Mouse (Mus musculus): Measurements from ENCODE around the gene Dennd2a.

Gene Dennd2a

DNA sequence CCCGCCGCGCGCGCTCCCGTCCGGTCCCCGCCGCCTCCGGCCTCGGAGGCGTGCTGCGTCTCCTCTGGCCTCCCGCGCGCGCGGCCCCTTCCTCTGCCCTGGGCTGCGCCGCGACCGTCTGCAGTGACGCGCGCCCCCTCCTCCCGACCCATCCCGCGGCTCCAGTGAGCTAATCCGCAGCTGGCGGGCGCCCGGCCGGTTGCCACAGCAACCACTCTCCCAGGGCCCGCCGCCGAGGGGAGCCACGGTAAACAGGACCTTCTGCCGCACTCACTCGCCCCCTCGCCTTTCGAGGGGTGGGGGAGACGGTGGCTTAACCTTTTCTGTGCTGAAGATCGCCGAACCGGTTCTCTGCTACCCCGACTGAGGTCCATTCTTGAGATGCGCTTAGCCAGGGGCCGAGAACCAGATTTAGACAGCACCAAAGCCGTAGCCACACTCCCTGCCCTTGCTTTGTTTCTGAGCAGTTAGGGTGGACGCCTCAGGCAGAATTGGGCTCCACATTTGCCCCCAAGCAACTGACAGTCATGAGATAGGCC, at the start of gene Dennd2a:
Gene Dennd2a (minus strand): TSS at position 145 of the 539 bp plus-strand sequence.
- DNase-seq (ENCODE audit: inconsistent age in 2 of 2, low spot score in 1 of 2) = peak; percentile 72 to 86

DNA sequence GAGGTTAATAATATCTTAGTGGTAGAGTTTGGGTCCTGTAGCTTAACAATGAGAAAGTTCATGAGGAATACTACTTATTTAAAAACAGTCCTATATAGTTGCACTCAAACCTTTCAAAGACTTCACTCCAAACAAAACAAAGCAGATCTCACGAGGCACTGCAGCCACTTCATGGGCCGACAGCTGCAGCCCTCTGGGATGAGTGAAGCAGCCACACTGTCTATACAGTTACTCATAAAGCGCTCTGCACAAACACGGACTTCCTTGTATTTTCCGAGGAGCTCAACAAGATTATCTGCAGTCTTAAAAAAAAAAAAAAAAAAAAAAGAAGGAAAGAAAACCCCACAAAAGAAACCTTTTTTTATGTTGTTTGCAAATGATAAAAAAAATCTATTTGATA, 49.7 kb upstream of the Dennd2a start:
- no peak for DNase-seq (ENCODE audit: inconsistent age in 2 of 2, low spot score in 1 of 2)

GRCm38 (mm10) chr6:39606862-39607261, 49.2 kb upstream of the Dennd2a start:
- no peak for DNase-seq (ENCODE audit: inconsistent age in 2 of 2, low spot score in 1 of 2)

- no peak for DNase-seq (ENCODE audit: inconsistent age in 2 of 2, low spot score in 1 of 2)
Observed at GRCm38 (mm10) chr6:39606056-39606455, 48.4 kb upstream of the Dennd2a start.

- no peak for DNase-seq (ENCODE audit: inconsistent age in 2 of 2, low spot score in 1 of 2)
Observed at GRCm38 (mm10) chr6:39604565-39604964, 46.9 kb upstream of the Dennd2a start.

- no peak for DNase-seq (ENCODE audit: inconsistent age in 2 of 2, low spot score in 1 of 2)
Observed at GRCm38 (mm10) chr6:39601828-39602227, 44.2 kb upstream of the Dennd2a start.

- DNase-seq (ENCODE audit: inconsistent age in 2 of 2, low spot score in 1 of 2) = no peak
Observed at GRCm38 (mm10) chr6:39600851-39601250, 43.2 kb upstream of the Dennd2a start.

DNA sequence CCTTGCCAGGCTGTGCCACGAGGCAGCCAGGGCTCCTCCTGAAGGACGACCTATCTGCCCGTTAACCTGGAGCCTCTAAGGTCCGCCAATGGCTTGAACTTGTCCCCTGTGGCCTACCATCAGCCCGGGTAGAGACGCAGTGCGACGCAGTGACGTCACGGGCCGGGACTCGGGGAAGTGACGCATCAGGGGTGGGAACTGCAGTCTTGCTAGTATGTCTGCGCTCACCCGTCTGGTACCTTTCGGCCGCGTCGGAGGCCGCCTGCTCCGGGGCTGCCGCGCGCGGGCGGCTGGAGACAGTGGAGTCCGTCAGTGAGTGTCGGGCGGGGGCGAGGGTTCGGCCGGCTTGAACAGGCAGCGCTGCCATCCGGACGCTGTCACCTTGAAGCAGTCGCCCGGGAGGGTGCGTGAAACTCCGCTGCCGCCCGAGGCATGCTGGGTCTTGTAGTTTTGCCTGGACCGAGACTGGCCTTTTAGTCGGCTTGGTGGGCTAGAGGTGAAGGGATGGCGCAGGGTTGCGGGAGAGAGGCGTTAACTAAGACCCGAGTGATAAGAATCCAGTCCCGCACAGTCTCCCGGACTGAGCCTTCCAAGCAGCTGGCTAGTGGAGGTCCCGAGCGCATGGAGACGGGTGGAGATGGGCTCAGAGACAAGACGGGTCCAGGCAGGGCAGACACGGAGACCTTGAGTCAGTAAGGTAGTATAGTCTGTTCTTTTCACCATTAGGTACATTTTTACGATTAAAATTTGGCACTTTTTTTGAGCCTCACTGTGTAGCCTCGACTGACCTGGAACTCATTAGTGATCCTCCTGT, 34.9 kb upstream of the Dennd2a start, which contains the start of gene Ndufb2:
Gene Ndufb2 (plus strand): TSS at position 174 of the 814 bp plus-strand sequence.
- peak; percentile 96 to 99 for DNase-seq (ENCODE audit: inconsistent age in 2 of 2, low spot score in 1 of 2)

DNA sequence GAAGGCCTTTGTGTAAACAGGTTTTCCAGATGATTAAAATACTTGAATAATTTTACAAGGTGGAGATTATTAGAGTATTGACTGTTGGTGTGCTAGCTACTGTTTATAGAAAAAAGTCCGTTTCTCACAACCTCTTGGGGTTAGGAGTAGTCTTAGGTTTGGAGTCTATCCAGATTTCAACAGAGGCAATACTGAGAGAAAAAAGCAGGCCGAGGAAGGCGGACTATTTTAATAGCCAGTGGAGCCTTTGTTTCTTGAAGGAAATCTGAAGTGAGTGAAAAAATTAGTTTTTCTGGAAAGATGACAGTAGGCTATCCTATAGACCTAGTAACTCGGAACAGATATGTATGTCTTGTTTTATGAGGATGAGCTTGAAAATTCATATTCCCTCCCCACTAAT, 33.8 kb upstream of the Dennd2a start:
- no peak for DNase-seq (ENCODE audit: inconsistent age in 2 of 2, low spot score in 1 of 2)

- DNase-seq (ENCODE audit: inconsistent age in 2 of 2, low spot score in 1 of 2) = peak; percentile 52 to 75
Observed at GRCm38 (mm10) chr6:39585517-39585916, 27.9 kb upstream of the Dennd2a start, which contains the start of gene Gm42420. Gene Gm42420, plus strand, starts transcription at chr6:39585753.

GRCm38 (mm10) chr6:39581087-39581784, 23.6 kb upstream of the Dennd2a start:
- no peak for DNase-seq (ENCODE audit: inconsistent age in 2 of 2, low spot score in 1 of 2)

DNA sequence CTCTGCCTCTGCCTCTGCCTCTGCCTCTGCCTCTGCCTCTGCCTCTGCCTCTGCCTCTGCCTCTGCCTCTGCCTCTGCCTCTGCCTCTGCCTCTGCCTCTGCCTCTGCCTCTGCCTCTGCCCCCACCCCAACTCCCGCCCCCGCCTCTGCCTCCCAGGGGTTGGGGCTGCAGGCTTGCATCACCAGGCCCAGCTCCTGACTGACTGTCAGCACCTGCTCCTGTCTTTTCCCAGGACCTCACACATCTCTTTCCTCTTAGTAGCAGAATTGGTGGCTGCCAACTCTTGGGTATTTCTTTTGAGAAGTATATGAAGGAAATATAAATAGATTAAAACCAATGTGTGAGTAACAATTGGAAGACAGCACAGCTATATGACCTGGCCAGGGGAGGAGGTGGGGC, 22.9 kb upstream of the Dennd2a start:
- DNase-seq (ENCODE audit: inconsistent age in 2 of 2, low spot score in 1 of 2) = no peak

GRCm38 (mm10) chr6:39579552-39579951, 21.9 kb upstream of the Dennd2a start:
- no peak for DNase-seq (ENCODE audit: inconsistent age in 2 of 2, low spot score in 1 of 2)

DNA sequence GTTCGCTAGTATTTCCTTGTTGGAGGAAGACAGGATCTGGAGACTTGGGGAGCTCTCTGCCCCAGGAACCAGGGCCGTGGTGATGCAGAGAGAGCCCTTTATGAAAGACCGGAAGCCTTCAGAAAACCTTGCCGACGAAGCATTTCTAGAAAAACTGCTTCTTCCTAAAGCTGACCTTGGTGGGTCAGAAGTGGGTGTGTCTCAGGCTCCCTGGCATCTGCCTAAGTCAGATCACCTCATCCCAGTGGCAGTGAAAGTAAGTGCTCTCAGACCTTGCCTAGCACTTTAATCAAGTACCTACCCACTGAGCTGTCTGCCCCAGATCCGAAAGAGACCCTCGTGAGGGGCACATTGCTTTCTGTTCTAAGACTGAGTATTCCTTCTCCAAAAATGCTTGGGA, 17.3 kb upstream of the Dennd2a start:
- no peak for DNase-seq (ENCODE audit: inconsistent age in 2 of 2, low spot score in 1 of 2)

GRCm38 (mm10) chr6:39574555-39574869, 16.8 kb upstream of the Dennd2a start:
- peak in 1 of 2 experiments; percentile 46 for DNase-seq (ENCODE audit: inconsistent age in 2 of 2, low spot score in 1 of 2)

GRCm38 (mm10) chr6:39573791-39574554, 16.3 kb upstream of the Dennd2a start, which contains the start of gene Adck2:
Gene Adck2, plus strand, starts transcription at chr6:39573873.
- peak; percentile 88 to 95 for DNase-seq (ENCODE audit: inconsistent age in 2 of 2, low spot score in 1 of 2)

DNA sequence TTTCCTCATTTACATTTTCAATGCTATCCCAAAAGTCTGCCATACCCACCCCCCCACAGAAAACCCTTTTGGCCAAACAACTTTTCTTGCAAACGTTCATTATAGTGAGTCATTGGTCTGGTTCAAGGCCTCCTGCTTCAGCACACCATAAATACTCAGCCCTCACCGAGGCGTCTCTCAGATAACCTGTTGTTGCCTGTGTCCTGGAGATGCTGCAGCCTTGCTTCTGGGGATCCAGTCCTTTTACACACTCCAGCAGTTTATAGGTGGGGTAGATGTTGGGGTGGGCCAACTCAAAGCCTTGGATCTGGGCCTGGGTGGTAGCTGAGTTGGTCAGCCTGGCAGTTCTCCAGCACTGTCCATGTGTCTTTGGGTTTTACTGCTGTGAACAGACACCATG, 12.8 kb upstream of the Dennd2a start:
- DNase-seq (ENCODE audit: inconsistent age in 2 of 2, low spot score in 1 of 2) = peak; percentile 65 to 84

- DNase-seq (ENCODE audit: inconsistent age in 2 of 2, low spot score in 1 of 2) = peak in 1 of 2 experiments; percentile 70
Observed at GRCm38 (mm10) chr6:39567528-39567927, 9.9 kb upstream of the Dennd2a start.

GRCm38 (mm10) chr6:39562166-39563015, 4.7 kb upstream of the Dennd2a start:
- DNase-seq (ENCODE audit: inconsistent age in 2 of 2, low spot score in 1 of 2) = peak; percentile 77 to 95

- no peak for DNase-seq (ENCODE audit: inconsistent age in 2 of 2, low spot score in 1 of 2)
Observed at GRCm38 (mm10) chr6:39559276-39559939, 1.7 kb upstream of the Dennd2a start.
